Mouse (Mus musculus) midbrain, embryonic 13.5 days (tissue): ENCODE results near the gene Spata45. TPM values are rescaled to one million over a fixed set of nuclear protein-coding genes. Genes with fewer than 3 reads are reported as not detected.

Experiments
- ATAC-seq: fragments of 200-750 bp; cut with Nextera tagmentation; 2 replicates; pipeline ENCODE4 v1.8.0; 2017; ENCODE audit warnings: mild to moderate bottlenecking, moderate TSS enrichment, moderate library complexity
- H3K27ac ChIP-seq: fragments of 300-500 bp; sonication (generic); 2 replicates; pipeline ENCODE4 v1.5.1; 2015; ENCODE audit warnings: inconsistent platforms, mild to moderate bottlenecking, moderate library complexity
- H3K27me3 ChIP-seq: fragments of 300-500 bp; sonication (generic); 2 replicates; pipeline ENCODE4 v1.6.1; 2015; ENCODE audit warnings: mild to moderate bottlenecking, inconsistent platforms
- H3K36me3 ChIP-seq: fragments of 300-500 bp; sonication (generic); 2 replicates; pipeline ENCODE4 v1.6.1; 2015; ENCODE audit warnings: mild to moderate bottlenecking, inconsistent platforms
- H3K4me1 ChIP-seq: fragments of 300-500 bp; sonication (generic); replicated peaks from 2 replicates; pipeline ENCODE4 v1.6.1; 2015; ENCODE audit warnings: inconsistent platforms
- H3K4me2 ChIP-seq: fragments of 300-500 bp; sonication (generic); replicated peaks from 2 replicates; pipeline ENCODE4 v1.6.1; 2015; ENCODE audit warnings: moderate library complexity, mild to moderate bottlenecking, inconsistent platforms
- H3K4me3 ChIP-seq: fragments of 300-500 bp; sonication (generic); replicated peaks from 2 replicates; pipeline ENCODE4 v1.5.1; 2015; ENCODE audit warnings: mild to moderate bottlenecking, inconsistent platforms
- H3K9ac ChIP-seq: fragments of 300-500 bp; sonication (generic); replicated peaks from 2 replicates; pipeline ENCODE4 v1.6.1; 2015; ENCODE audit warnings: mild to moderate bottlenecking, inconsistent platforms
- H3K9me3 ChIP-seq: fragments of 300-500 bp; sonication (generic); 2 replicates; pipeline ENCODE4 v1.6.1; 2016; ENCODE audit warnings: mild to moderate bottlenecking, inconsistent platforms
- WGBS: fragments of 180-500 bp; shearing (Covaris S2); methylation state at CpG from one replicate; pipeline ENCODE4 v1.1.7; 2015; 5-methylcytosine and 5-hydroxymethylcytosine counted together
- polyA plus RNA-seq: library from polyadenylated mRNA; unstranded; fragments of >200 nt; fragmentation: Nextera tagmentation; extraction: Ambion mirVana; gene quantifications from 2 replicates; pipeline ENCODE4 v1.2.1, GENCODE M21; 2015

Spata45 gene
- not detected in 2 replicates for polyA plus RNA-seq

DNA sequence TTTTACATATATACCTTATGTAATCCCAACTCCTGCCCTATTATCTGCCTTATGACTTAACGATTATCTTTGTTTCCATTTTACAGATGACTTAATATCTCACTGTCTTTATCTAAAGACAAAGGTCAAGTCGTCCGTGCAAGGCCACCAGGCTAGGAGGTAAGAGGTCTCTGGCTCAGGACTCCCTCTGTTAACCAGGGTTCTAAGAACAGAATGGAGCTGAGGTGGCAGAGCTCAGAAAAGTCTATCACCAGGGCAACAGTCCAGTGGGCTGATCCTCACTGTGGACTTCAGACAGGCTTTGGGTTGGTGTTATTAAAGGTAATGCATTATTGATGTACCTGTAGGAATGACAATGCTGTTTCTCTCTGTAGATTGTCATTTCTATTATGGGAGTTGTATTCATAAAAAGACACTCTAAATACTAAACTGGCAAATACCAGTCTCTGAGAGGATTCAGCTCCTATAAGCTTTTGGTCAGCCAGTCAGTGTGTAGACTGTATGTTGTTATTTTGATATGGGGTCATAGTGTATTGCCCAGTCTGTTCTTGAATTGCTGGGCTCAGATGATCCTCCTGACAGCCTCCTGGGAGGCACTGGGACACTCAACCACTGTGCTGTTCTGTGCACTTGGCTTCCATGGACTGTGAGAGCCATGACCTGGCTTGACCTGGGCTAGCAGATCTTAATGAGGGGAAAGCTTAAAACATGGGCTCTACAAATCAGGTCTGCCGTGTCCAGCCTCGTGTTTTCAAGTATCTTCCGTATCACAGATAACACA, at the start of gene Spata45:
Spata45 (plus strand) TSS at position 86 of the 781 bp plus-strand sequence.
- Histone ChIP-seq H3K27me3 (no peaks in the 10 kb centered on the region), H3K4me1 (0 out of 2 replicates have a peak, but pooled peaks cover 2% of the 10 kb centered on the region), H3K9me3 (no peaks in the 10 kb centered on the region), H3K9ac (no peak within 1 kb of the TSS), H3K4me2 (no peak within 1 kb of the TSS), H3K36me3 (no peaks in the 10 kb centered on the region), H3K27ac (no peak within 1 kb of the TSS), H3K4me3 (no peak within 1 kb of the TSS)
- WGBS = 77% methylated on average over 6 of the region's 6 CpGs
- no peak for ATAC-seq

DNA sequence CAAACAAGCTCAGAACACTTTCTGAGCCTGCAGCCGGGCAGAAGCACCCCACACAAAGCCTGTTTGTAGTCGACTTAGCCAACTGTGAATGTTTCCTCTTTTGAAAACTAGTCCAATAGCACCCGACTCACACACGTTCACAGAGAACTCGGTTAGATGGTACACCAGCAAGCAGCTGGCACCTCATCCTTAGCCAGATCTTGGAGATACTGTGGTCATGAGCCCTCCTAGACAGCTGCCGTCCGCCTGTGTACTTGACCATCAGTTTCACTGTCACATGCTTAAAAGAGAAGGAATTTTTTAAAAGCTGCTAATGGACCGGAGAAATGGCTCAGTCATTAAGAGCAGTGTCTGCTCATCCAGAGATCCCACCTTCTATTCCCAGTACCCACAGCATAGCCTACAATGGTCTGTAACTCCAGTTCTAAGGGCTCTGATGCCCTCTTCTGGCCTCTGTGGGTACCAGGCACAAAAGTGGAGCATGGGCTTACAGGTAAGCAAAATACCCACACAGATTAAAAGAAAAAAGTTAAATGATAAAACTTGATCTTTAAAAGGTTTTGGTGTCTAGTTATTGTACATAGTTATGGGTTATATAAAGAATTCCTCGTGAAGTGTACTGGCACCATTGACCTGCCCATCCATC, 46.9 kb upstream of the Spata45 start:
- Histone ChIP-seq H3K4me3 (no peak overlapping the region), H3K9ac (no peak overlapping the region), H3K4me1 (no peaks in the 10 kb centered on the region), H3K27ac (no peak overlapping the region), H3K9me3 (no peaks in the 10 kb centered on the region), H3K36me3 (no peaks in the 10 kb centered on the region), H3K27me3 (no peaks in the 10 kb centered on the region), H3K4me2 (no peak overlapping the region)
- no peak for ATAC-seq
- WGBS = 82% methylated on average over 9 of the region's 9 CpGs

DNA sequence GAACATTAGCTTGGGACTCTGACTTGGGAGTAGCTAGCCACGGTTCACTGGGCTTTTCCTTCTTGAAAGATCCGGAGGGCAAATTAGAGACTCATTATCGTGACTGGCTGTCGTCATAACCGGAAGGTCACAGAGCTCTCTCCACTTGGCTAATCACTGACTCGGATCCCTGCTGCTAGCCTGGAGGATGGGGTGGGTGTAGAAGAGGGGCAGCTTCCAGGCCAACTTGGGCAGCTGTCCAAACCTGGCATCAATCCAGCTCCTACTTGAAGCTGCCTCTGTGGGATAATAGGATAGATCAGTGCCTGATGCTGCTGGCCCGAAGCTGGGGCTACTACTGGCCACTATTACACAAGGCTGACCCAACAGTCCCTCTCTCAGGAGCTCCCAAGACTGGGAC, 40.9 kb upstream of the Spata45 start:
- WGBS = 69% methylated on average over 7 of the region's 7 CpGs
- H3K4me2 ChIP-seq = no peak overlapping the region
- no peaks in the 10 kb centered on the region for H3K27me3 ChIP-seq
- 0 out of 2 replicates have a peak, but pooled peaks cover 3% of the 10 kb centered on the region for H3K4me1 ChIP-seq
- no peak overlapping the region for H3K9ac ChIP-seq
- no peak overlapping the region for H3K4me3 ChIP-seq
- no peak for ATAC-seq
- H3K9me3 ChIP-seq = peaks cover 6% of the 10 kb centered on the region
- 0 out of 2 replicates have a peak, but pooled peaks cover 5% of the 10 kb centered on the region for H3K36me3 ChIP-seq
- no peak overlapping the region for H3K27ac ChIP-seq

DNA sequence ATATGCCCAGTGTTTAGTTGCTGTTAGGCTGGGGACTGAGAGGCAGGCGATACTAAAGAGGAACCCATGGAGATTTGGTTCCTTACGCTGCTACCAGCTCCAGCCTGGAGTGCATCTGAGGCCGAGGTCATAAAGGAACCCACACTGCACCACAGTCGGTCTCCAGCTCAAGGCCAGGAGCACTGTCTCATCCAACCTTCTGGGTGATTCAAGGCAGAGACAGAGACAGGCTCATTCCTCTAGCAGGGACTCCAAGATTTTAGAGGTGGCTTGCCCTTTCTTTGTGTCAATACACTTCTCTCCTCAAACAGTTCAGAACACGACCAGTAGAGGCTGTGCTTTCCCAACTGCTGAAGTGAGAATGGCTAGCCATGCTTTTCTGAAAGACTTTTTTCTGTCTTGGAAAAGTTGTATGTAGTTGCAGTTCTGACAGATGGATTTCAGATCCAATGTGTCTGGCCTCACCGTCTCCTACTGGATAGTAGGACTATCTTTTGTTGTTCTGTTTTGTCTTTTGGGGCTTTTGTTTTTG, 40.0 kb upstream of the Spata45 start:
- no peak for ATAC-seq
- no peak overlapping the region for H3K9ac ChIP-seq
- WGBS = 76% methylated on average over 6 of the region's 6 CpGs
- H3K9me3 ChIP-seq = peaks cover 6% of the 10 kb centered on the region
- 0 out of 2 replicates have a peak, but pooled peaks cover 5% of the 10 kb centered on the region for H3K36me3 ChIP-seq
- no peak overlapping the region for H3K4me2 ChIP-seq
- H3K4me1 ChIP-seq = 0 out of 2 replicates have a peak, but pooled peaks cover 3% of the 10 kb centered on the region
- H3K27ac ChIP-seq = no peak overlapping the region
- H3K27me3 ChIP-seq = no peaks in the 10 kb centered on the region
- no peak overlapping the region for H3K4me3 ChIP-seq

DNA sequence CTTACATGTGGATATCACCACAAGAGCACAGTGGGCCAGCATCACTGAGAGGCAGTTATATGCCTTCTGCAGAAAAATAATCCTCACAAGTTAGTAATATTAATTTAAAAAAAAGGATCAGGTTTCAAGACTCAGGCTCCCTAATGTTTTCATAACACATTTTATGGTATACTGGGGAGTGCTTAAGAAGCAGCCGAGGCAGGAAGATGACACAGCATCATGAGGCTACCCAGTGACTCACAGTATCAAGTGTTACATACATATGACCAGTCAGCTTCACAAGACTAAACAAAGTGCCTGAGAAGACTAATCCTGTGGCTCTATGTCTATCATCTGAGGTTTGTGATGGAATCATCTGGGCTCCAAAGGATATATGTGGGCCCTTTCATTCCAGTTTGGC, 38.4 kb upstream of the Spata45 start:
- H3K4me1 ChIP-seq = 0 out of 2 replicates have a peak, but pooled peaks cover 3% of the 10 kb centered on the region
- H3K9me3 ChIP-seq = peaks cover 6% of the 10 kb centered on the region
- H3K4me3 ChIP-seq = no peak overlapping the region
- H3K9ac ChIP-seq = no peak overlapping the region
- H3K36me3 ChIP-seq = 0 out of 2 replicates have a peak, but pooled peaks cover 5% of the 10 kb centered on the region
- H3K4me2 ChIP-seq = no peak overlapping the region
- no peak overlapping the region for H3K27ac ChIP-seq
- H3K27me3 ChIP-seq = no peaks in the 10 kb centered on the region
- no peak for ATAC-seq
- 100% methylated on average over 1 of the region's 1 CpGs for WGBS

DNA sequence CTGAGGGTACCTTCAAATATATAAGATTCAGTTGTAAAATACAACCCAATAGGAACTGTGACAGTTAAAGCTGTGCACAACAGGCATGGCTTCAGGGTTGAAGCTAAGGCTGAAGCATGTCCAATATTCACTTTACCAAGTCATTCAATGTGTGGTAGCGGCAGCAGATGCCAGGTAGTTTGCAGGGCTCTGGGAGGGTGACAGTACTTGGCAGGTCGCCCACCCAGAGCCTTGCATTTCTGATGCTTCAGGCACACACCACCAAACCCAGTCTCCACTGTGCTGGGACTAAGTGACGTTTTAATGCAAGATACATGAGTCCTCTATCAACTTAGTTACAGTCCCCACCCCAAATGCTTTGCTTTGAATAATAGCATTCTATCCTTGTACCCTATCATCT, 35.8 kb upstream of the Spata45 start:
- H3K4me3 ChIP-seq = no peak overlapping the region
- peaks cover 18% of the 10 kb centered on the region for H3K36me3 ChIP-seq
- H3K27me3 ChIP-seq = no peaks in the 10 kb centered on the region
- H3K4me2 ChIP-seq = no peak overlapping the region
- no peak overlapping the region for H3K27ac ChIP-seq
- no peak for ATAC-seq
- 82% methylated on average over 3 of the region's 3 CpGs for WGBS
- no peak overlapping the region for H3K9ac ChIP-seq
- H3K9me3 ChIP-seq = peaks cover 6% of the 10 kb centered on the region
- H3K4me1 ChIP-seq = 0 out of 2 replicates have a peak, but pooled peaks cover under 1% of the 10 kb centered on the region

DNA sequence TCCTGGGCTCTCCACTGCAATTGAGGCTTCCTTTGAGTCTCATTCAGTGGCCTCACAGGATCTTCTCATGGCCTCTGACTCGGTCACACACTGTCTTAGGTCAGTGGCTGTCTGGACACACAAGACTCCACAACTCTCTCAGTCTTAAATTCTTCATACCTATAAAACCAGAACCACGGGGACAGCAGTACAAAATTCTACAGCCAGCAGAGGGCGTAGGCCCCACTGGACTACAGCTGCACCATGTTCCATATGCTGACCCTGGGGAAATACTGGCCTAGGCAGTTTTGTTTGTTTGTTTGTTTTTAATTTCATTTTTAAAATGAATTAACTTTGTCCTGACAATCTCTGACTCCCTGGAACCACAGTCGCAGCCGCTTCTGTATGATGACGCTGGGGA, 34.2 kb upstream of the Spata45 start:
- Histone ChIP-seq H3K4me1 (no peaks in the 10 kb centered on the region), H3K4me3 (no peak overlapping the region), H3K4me2 (no peak overlapping the region), H3K27ac (no peak overlapping the region), H3K9ac (no peak overlapping the region), H3K9me3 (peaks cover 6% of the 10 kb centered on the region), H3K36me3 (peaks cover 21% of the 10 kb centered on the region), H3K27me3 (no peaks in the 10 kb centered on the region)
- no peak for ATAC-seq
- 66% methylated on average over 6 of the region's 6 CpGs for WGBS

DNA sequence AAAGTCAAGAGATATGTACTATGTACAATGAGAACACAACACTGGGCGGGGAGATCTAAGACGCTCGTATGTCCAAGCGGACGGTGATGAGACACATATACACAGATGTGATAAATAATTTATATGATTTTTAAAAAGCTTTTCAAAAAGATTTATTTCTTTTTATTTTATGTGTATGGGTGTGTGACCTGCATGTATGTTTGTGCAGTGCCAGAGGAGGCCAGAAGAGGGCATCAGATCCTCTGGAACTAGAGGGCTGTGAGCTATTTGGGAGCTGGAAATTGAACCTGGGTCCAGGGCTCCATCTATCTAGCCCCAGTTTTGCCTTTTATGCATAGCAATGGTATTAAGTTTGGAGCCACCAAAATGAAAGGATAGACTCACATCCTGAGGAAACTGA, 27.7 kb upstream of the Spata45 start:
- Histone ChIP-seq H3K4me2 (no peak overlapping the region), H3K9me3 (no peaks in the 10 kb centered on the region), H3K27me3 (no peaks in the 10 kb centered on the region), H3K4me1 (no peaks in the 10 kb centered on the region), H3K36me3 (peaks cover 72% of the 10 kb centered on the region), H3K4me3 (no peak overlapping the region), H3K27ac (no peak overlapping the region), H3K9ac (no peak overlapping the region)
- ATAC-seq = no peak
- WGBS = 94% methylated on average over 5 of the region's 5 CpGs

GRCm38 (mm10) chr1:191014271-191014670, 22.2 kb upstream of the Spata45 start:
- H3K4me2 ChIP-seq = no peak overlapping the region
- H3K9me3 ChIP-seq = no peaks in the 10 kb centered on the region
- 93% methylated on average over 3 of the region's 3 CpGs for WGBS
- no peaks in the 10 kb centered on the region for H3K27me3 ChIP-seq
- H3K27ac ChIP-seq = no peak overlapping the region
- no peak overlapping the region for H3K9ac ChIP-seq
- no peak for ATAC-seq
- H3K36me3 ChIP-seq = peaks cover 54% of the 10 kb centered on the region
- H3K4me1 ChIP-seq = no peaks in the 10 kb centered on the region
- no peak overlapping the region for H3K4me3 ChIP-seq

- H3K4me2 ChIP-seq = no peak overlapping the region
- no peak overlapping the region for H3K9ac ChIP-seq
- H3K36me3 ChIP-seq = peaks cover 15% of the 10 kb centered on the region
- H3K4me3 ChIP-seq = no peak overlapping the region
- no peaks in the 10 kb centered on the region for H3K27me3 ChIP-seq
- H3K4me1 ChIP-seq = peaks cover 5% of the 10 kb centered on the region
- H3K9me3 ChIP-seq = no peaks in the 10 kb centered on the region
- no peak overlapping the region for H3K27ac ChIP-seq
- no peak for ATAC-seq
- 94% methylated on average over 5 of the region's 5 CpGs for WGBS
Measured at GRCm38 (mm10) chr1:191019803-191020202, 16.6 kb upstream of the Spata45 start.

- Histone ChIP-seq H3K4me1 (peaks cover 11% of the 10 kb centered on the region), H3K4me2 (no peak overlapping the region), H3K36me3 (peaks cover 12% of the 10 kb centered on the region), H3K9ac (no peak overlapping the region), H3K27ac (no peak overlapping the region), H3K4me3 (no peak overlapping the region), H3K27me3 (no peaks in the 10 kb centered on the region), H3K9me3 (no peaks in the 10 kb centered on the region)
- no peak for ATAC-seq
- 90% methylated on average over 3 of the region's 3 CpGs for WGBS
Measured at GRCm38 (mm10) chr1:191020217-191020924, 16.1 kb upstream of the Spata45 start.

GRCm38 (mm10) chr1:191021016-191021415, 15.4 kb upstream of the Spata45 start:
- Histone ChIP-seq H3K36me3 (peaks cover 12% of the 10 kb centered on the region), H3K4me3 (no peak overlapping the region), H3K9ac (no peak overlapping the region), H3K4me1 (peaks cover 12% of the 10 kb centered on the region), H3K27me3 (no peaks in the 10 kb centered on the region), H3K4me2 (no peak overlapping the region), H3K27ac (no peak overlapping the region), H3K9me3 (no peaks in the 10 kb centered on the region)
- 92% methylated on average over 7 of the region's 7 CpGs for WGBS
- ATAC-seq = no peak
